Mouse (Mus musculus): ENCODE results near the gene Kcnd1. TPM values are rescaled to one million over a fixed set of nuclear protein-coding genes. Genes with fewer than 3 reads are reported as not detected.

Gene Kcnd1
- polyA plus RNA-seq, 2 experiments = 1.7 to 4.1 TPM

DNA sequence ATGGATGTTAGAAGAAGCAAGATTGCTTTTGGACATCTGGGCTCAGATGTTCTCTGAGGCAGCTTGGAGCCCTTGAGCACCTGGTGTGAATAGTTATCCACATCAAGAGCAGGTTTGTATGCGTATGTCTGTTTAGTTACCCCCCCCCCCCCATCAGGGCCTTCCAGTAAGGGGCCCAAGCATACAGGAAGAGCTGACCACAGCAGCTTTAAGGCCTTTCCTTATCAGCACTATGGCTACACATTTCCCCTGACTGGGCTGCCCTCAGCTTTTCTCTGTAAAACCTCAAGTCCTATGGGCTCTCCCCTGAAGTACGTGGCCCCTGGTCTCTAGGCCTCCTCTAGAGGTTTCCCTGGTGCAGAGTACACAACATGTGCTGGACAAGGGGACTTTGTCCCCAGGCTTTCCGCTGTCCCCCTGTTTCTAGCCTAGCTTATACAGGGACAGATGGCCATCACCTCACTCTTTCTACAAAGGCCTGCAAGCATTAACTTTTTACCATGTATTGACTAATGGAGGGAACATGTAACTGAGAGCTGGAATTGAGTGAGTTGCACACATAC lies 37.2 kb downstream of the Kcnd1 start:
- no peak for ATAC-seq (ENCODE audit: low FRiP score, low read depth)
- 86% methylated on average over 2 of the region's 3 CpGs for WGBS

DNA sequence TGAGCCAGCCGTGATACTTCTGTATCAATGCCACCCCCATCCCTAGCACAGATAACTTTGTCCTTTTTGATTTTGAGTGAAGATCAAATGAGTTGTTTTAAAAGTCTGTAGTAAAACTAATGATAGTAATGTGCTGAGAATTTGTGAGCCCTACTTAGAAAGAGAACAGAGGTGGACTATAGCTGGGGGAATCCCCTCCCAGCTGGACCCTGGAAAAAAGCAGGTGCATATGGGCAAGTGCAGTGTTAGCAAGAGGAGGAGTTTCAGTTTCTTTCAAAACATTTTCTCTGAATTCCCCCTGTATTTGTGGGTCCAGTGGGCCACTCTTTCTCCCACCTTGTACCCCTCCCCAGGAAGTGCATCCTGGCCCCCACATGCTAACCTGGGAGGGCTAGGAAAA lies 41.1 kb downstream of the Kcnd1 start:
- Histone ChIP-seq H3K4me3 (replicated peaks; ENCODE audit: low read length) (no peak overlapping the region), H3K9ac (ENCODE audit: low read depth, low read length, severe bottlenecking) (no peak overlapping the region), H3K27ac (replicated peaks; ENCODE audit: low read depth, low read length) (no peak overlapping the region), H3K4me1 (ENCODE audit: control insufficient read depth, insufficient read depth, low read length) (no peaks in the 10 kb centered on the region), H3K4me2 (replicated peaks; ENCODE audit: low read depth, low read length, severe bottlenecking) (no peak overlapping the region), H3K36me3 (ENCODE audit: control insufficient read depth, insufficient read depth, low read length) (no peaks in the 10 kb centered on the region), H3K9me3 (ENCODE audit: control insufficient read depth, low read length) (no peaks in the 10 kb centered on the region), H3K27me3 (ENCODE audit: control insufficient read depth, insufficient read depth, low read length) (no peaks in the 10 kb centered on the region)
- WGBS = 84% methylated on average over 1 of the region's 1 CpGs
- DNase-seq (ENCODE audit: low spot score) (no peak), ATAC-seq (ENCODE audit: low FRiP score, low read depth) (no peak)
- no peak for TF ChIP-seq POLR2A (IDR thresholded peaks at IDR 0.05; ENCODE audit: borderline replicate concordance, extremely low read depth, insufficient read depth, insufficient read length)

More for the DNA sequence above, 37.2 kb downstream of the Kcnd1 start:
- H3K4me3 ChIP-seq (replicated peaks; ENCODE audit: low read length) = no peak overlapping the region
- H3K36me3 ChIP-seq (ENCODE audit: control insufficient read depth, insufficient read depth, low read length) = no peaks in the 10 kb centered on the region
- H3K27me3 ChIP-seq (ENCODE audit: control insufficient read depth, insufficient read depth, low read length) = no peaks in the 10 kb centered on the region
- no peaks in the 10 kb centered on the region for H3K9me3 ChIP-seq (ENCODE audit: control insufficient read depth, low read length)
- no peak for DNase-seq (ENCODE audit: low spot score)
- no peaks in the 10 kb centered on the region for H3K4me1 ChIP-seq (ENCODE audit: control insufficient read depth, insufficient read depth, low read length)
- no peak overlapping the region for H3K27ac ChIP-seq (replicated peaks; ENCODE audit: low read depth, low read length)
- H3K9ac ChIP-seq (ENCODE audit: low read depth, low read length, severe bottlenecking) = no peak overlapping the region
- H3K4me2 ChIP-seq (replicated peaks; ENCODE audit: low read depth, low read length, severe bottlenecking) = no peak overlapping the region
- no peak for TF ChIP-seq POLR2A (IDR thresholded peaks at IDR 0.05; ENCODE audit: borderline replicate concordance, extremely low read depth, insufficient read depth, insufficient read length)

DNA sequence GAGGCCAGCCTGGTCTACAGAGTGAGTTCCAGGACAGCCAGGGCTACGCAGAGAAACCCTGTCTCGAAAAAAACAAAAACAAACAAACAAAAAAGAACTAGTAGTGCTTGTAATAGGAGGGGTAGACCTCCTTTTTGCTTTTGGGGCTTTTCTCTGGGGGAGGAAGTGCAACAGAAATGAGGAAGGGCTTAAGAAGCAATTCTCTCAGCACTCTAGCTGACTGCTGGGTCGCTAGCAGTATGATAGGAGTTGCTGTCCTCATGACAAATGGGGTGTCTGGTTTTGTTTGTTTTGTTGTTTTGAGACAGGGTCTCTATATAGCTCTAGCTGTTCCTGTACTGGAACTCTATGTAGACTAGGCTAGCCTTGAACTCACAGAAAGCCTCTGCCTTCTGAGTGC lies 42.5 kb downstream of the Kcnd1 start:
- Histone ChIP-seq H3K4me1 (ENCODE audit: control insufficient read depth, insufficient read depth, low read length) (no peaks in the 10 kb centered on the region), H3K9me3 (ENCODE audit: control insufficient read depth, low read length) (no peaks in the 10 kb centered on the region), H3K4me2 (replicated peaks; ENCODE audit: low read depth, low read length, severe bottlenecking) (no peak overlapping the region), H3K27ac (replicated peaks; ENCODE audit: low read depth, low read length) (no peak overlapping the region), H3K27me3 (ENCODE audit: control insufficient read depth, insufficient read depth, low read length) (no peaks in the 10 kb centered on the region), H3K36me3 (ENCODE audit: control insufficient read depth, insufficient read depth, low read length) (no peaks in the 10 kb centered on the region), H3K9ac (ENCODE audit: low read depth, low read length, severe bottlenecking) (no peak overlapping the region), H3K4me3 (replicated peaks; ENCODE audit: low read length) (no peak overlapping the region)
- DNase-seq (ENCODE audit: low spot score) = no peak
- no peak for ATAC-seq (ENCODE audit: low FRiP score, low read depth)
- TF ChIP-seq POLR2A (IDR thresholded peaks at IDR 0.05; ENCODE audit: borderline replicate concordance, extremely low read depth, insufficient read depth, insufficient read length) = no peak
- 71% methylated on average over 3 of the region's 3 CpGs for WGBS

DNA sequence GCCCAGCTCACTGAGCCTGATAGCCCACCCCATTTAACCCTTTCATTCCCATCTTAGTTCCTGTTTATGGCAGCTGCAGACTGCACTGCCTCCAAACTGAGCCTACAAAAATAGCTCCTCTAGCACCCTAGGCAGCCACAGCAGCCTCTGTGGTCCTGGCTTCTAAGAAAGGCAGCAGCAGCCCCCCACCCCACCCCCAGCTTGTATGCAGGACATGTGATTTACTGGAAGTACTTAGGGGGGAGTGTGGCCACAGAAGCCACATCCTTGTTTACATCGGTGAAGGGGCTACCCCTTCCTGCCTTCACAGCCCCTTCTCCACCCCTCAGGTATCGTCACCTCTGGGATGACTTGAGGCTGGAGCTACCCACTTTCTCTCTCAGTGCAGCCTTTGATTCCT lies 43.3 kb downstream of the Kcnd1 start:
- H3K27ac ChIP-seq (replicated peaks; ENCODE audit: low read depth, low read length) = no peak overlapping the region
- H3K4me3 ChIP-seq (replicated peaks; ENCODE audit: low read length) = no peak overlapping the region
- H3K36me3 ChIP-seq (ENCODE audit: control insufficient read depth, insufficient read depth, low read length) = no peaks in the 10 kb centered on the region
- no peak overlapping the region for H3K4me2 ChIP-seq (replicated peaks; ENCODE audit: low read depth, low read length, severe bottlenecking)
- WGBS = 77% methylated on average over 2 of the region's 2 CpGs
- H3K27me3 ChIP-seq (ENCODE audit: control insufficient read depth, insufficient read depth, low read length) = no peaks in the 10 kb centered on the region
- no peaks in the 10 kb centered on the region for H3K9me3 ChIP-seq (ENCODE audit: control insufficient read depth, low read length)
- no peak for ATAC-seq (ENCODE audit: low FRiP score, low read depth)
- no peaks in the 10 kb centered on the region for H3K4me1 ChIP-seq (ENCODE audit: control insufficient read depth, insufficient read depth, low read length)
- no peak for DNase-seq (ENCODE audit: low spot score)
- no peak for TF ChIP-seq POLR2A (IDR thresholded peaks at IDR 0.05; ENCODE audit: borderline replicate concordance, extremely low read depth, insufficient read depth, insufficient read length)
- H3K9ac ChIP-seq (ENCODE audit: low read depth, low read length, severe bottlenecking) = no peak overlapping the region

DNA sequence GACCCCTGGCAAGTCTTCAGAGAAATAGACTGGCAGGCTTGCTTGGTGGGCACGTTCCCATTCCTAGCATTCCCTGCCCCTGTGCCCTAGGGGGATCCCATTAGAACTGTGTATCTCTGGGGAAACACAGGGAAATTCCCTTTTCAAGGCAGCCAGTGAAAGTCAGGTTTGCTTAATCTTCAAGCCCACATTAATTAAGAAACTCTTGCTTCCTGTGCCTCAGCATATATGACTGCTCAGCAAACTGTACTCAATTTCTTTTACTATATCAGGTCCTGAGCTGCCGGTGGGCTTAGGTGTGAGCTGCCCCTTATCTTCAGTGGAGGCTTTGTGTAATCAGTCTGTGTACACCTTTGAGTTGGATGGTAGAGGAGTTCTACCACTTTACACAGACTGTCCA lies 43.7 kb downstream of the Kcnd1 start:
- Histone ChIP-seq H3K4me2 (replicated peaks; ENCODE audit: low read depth, low read length, severe bottlenecking) (no peak overlapping the region), H3K4me1 (ENCODE audit: control insufficient read depth, insufficient read depth, low read length) (no peaks in the 10 kb centered on the region), H3K27me3 (ENCODE audit: control insufficient read depth, insufficient read depth, low read length) (no peaks in the 10 kb centered on the region), H3K9me3 (ENCODE audit: control insufficient read depth, low read length) (no peaks in the 10 kb centered on the region), H3K36me3 (ENCODE audit: control insufficient read depth, insufficient read depth, low read length) (no peaks in the 10 kb centered on the region), H3K9ac (ENCODE audit: low read depth, low read length, severe bottlenecking) (no peak overlapping the region), H3K4me3 (replicated peaks; ENCODE audit: low read length) (no peak overlapping the region), H3K27ac (replicated peaks; ENCODE audit: low read depth, low read length) (no peak overlapping the region)
- ATAC-seq (ENCODE audit: low FRiP score, low read depth) (no peak), DNase-seq (ENCODE audit: low spot score) (no peak)
- 71% methylated on average over 2 of the region's 2 CpGs for WGBS
- no peak for TF ChIP-seq POLR2A (IDR thresholded peaks at IDR 0.05; ENCODE audit: borderline replicate concordance, extremely low read depth, insufficient read depth, insufficient read length)

DNA sequence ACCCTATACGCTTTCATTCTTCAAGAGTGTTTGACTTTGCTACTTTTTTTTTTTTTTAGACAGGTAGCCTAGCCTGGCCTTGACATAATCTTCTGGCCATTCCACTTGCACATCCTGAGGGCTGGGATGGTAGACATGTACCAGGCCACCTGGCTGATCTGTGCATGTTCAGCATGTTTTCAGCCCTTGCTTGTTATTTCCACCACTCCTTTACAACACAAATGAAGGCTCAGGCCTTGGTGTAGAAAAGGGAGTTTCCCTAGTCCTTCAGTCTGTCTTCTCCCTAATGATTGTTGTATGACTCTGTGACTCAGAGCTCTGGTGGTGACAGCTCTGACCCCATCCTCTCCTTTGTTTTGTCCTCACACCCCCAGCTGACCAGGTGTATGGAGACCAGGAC lies 45.1 kb downstream of the Kcnd1 start:
- TF ChIP-seq POLR2A (IDR thresholded peaks at IDR 0.05; ENCODE audit: borderline replicate concordance, extremely low read depth, insufficient read depth, insufficient read length) = no peak
- no peak overlapping the region for H3K4me3 ChIP-seq (replicated peaks; ENCODE audit: low read length)
- H3K27ac ChIP-seq (replicated peaks; ENCODE audit: low read depth, low read length) = no peak overlapping the region
- no peaks in the 10 kb centered on the region for H3K4me1 ChIP-seq (ENCODE audit: control insufficient read depth, insufficient read depth, low read length)
- 100% methylated on average over 1 of the region's 1 CpGs for WGBS
- no peaks in the 10 kb centered on the region for H3K9me3 ChIP-seq (ENCODE audit: control insufficient read depth, low read length)
- no peak overlapping the region for H3K9ac ChIP-seq (ENCODE audit: low read depth, low read length, severe bottlenecking)
- ATAC-seq (ENCODE audit: low FRiP score, low read depth) (no peak), DNase-seq (ENCODE audit: low spot score) (no peak)
- H3K36me3 ChIP-seq (ENCODE audit: control insufficient read depth, insufficient read depth, low read length) = no peaks in the 10 kb centered on the region
- H3K4me2 ChIP-seq (replicated peaks; ENCODE audit: low read depth, low read length, severe bottlenecking) = no peak overlapping the region
- H3K27me3 ChIP-seq (ENCODE audit: control insufficient read depth, insufficient read depth, low read length) = no peaks in the 10 kb centered on the region
